Mouse (Mus musculus) megakaryocyte, embryonic 14.5 days (primary cell): ENCODE results near the gene Vsir. TPM values are rescaled to one million over a fixed set of nuclear protein-coding genes. Genes with fewer than 3 reads are reported as not detected.

Experiments
- H3K27me3 ChIP-seq: replicated peaks from 2 replicates; pipeline ENCODE3; 2012; ENCODE audit warnings: inconsistent platforms
- H3K36me3 ChIP-seq: replicated peaks from 2 replicates; pipeline ENCODE3; 2012; ENCODE audit warnings: low read length, inconsistent platforms, mixed read lengths
- H3K4me1 ChIP-seq: 2 replicates; pipeline ENCODE4 v1.6.1; 2012; ENCODE audit warnings: inconsistent platforms
- H3K4me3 ChIP-seq: replicated peaks from 2 replicates; pipeline ENCODE3; 2012; ENCODE audit warnings: moderate library complexity, mild to moderate bottlenecking, inconsistent platforms
- H3K9me3 ChIP-seq: 2 replicates; pipeline ENCODE4 v1.6.1; 2012; ENCODE audit warnings: inconsistent platforms
- FLI1 ChIP-seq: IDR thresholded peaks from 2 replicates; pipeline ENCODE4 v1.6.1; 2012; ENCODE audit warnings: low read length, inconsistent platforms, mixed read lengths
- GATA1 ChIP-seq: IDR thresholded peaks from 3 replicates; pipeline ENCODE4 v1.6.1; 2012; ENCODE audit warnings: mixed read lengths, low read length, inconsistent platforms, borderline replicate concordance
- polyA plus RNA-seq: library from polyadenylated mRNA; stranded (reverse); fragments of >175 nt; gene quantifications from 2 replicates; pipeline ENCODE4 v1.2.3, GENCODE M21; 2012; ENCODE audit warnings: low replicate concordance; ENCODE audit not compliant: insufficient read depth

Vsir gene
- polyA plus RNA-seq, 1 experiment, result 107 TPM

- peaks cover 65% of the 10 kb centered on the region for H3K36me3 ChIP-seq
These were observed 6.8 kb downstream of the Vsir start for GRCm38 (mm10) chr10:60353241-60354002.

DNA sequence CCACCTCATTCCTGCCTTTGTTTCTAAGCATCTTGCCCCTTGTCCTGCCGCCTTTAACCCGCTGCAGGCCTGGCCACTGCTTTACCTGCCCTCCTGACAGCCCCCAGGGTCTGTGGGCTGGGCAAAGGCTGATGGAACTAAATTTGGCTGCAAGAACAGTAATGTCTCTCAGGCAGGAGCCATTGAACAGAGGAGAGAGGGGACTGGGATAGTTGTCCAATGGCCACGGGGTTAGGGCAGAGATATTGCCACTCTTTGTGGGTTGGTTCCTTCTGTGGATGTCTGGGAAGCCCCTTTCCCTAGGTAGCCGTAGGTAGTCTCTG lies 7.3 kb downstream of the Vsir start:
- Histone ChIP-seq H3K4me1 (peaks cover 88% of the 10 kb centered on the region), H3K36me3 (peaks cover 70% of the 10 kb centered on the region), H3K9me3 (no peaks in the 10 kb centered on the region), H3K4me3 (no peak overlapping the region), H3K27me3 (no peaks in the 10 kb centered on the region)
- TF ChIP-seq GATA1 (no peak), FLI1 (no peak)

More at GRCm38 (mm10) chr10:60353241-60354002, 6.8 kb downstream of the Vsir start:
- no peaks in the 10 kb centered on the region for H3K9me3 ChIP-seq
- no peaks in the 10 kb centered on the region for H3K27me3 ChIP-seq
- H3K4me1 ChIP-seq, result peaks cover 89% of the 10 kb centered on the region
- peak overlapping the region; percentile 38 for H3K4me3 ChIP-seq
- TF ChIP-seq GATA1 (no peak), FLI1 (no peak)

DNA sequence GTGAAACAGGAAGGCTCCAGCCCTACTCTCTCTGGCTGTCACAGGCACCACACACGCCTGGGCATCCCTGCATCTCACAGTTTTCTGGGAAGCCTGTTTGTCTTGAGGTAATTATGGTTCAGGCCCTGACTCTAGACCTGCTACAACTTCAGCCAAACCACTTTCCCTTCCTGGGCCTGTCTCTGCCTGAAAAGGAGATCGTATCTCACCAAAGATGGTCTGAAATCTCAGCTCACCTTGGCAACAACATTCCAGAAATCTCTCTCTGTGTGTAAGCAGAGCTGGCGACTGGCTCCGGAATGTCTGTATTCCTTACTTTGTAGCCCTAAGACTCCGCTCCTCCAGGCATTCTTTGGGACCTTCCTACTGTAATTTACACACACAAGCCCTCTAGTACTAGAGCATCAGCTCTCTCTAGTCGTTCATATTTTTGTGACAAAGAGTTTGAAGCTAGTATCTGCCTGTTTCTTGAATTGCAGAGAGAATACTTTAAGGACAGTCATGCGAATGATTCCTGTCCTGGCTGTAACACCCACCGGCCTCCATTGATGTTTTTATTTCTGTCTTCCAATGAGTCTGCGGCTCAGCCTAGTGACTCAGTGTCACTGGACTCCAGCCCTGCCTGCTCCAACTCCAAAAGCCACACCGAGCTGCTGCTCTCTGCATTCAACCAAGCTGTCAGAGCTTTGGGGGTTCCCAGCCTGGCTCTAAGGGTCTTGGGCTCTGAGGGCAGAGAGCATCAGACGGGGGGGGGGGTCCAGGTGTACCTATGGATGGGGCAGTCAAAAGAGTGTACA lies 8.4 kb downstream of the Vsir start:
- H3K36me3 ChIP-seq, result peaks cover 76% of the 10 kb centered on the region
- TF ChIP-seq GATA1 (no peak), FLI1 (no peak)
- no peaks in the 10 kb centered on the region for H3K27me3 ChIP-seq
- peaks cover 84% of the 10 kb centered on the region for H3K4me1 ChIP-seq
- no peaks in the 10 kb centered on the region for H3K9me3 ChIP-seq
- H3K4me3 ChIP-seq, result no peak overlapping the region

DNA sequence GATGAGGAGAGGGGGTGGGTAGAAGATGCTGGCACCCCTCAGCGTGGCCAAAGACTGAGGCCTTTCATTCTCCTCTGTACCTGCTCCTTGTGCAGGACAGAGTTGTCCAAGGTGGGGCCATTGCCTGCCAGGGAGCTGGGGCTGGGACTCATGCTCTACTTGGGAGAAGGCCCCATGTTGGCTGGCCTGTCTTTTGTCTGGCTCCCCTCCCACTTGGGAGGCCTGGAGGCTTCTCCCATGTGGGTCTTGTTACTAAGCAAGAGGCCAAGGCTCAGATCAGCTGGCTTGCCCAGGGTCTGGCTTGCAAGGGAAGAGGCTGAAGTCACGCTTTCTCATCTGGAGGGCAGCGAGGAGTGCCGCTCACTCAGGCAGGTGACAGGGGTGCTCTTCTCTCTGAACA lies 10.8 kb downstream of the Vsir start:
- H3K4me3 ChIP-seq, result no peak overlapping the region
- peaks cover 85% of the 10 kb centered on the region for H3K36me3 ChIP-seq
- H3K4me1 ChIP-seq, result peaks cover 84% of the 10 kb centered on the region
- no peaks in the 10 kb centered on the region for H3K27me3 ChIP-seq
- H3K9me3 ChIP-seq, result no peaks in the 10 kb centered on the region
- TF ChIP-seq GATA1 (no peak), FLI1 (no peak)

- H3K4me3 ChIP-seq, result no peak overlapping the region
- peaks cover 84% of the 10 kb centered on the region for H3K4me1 ChIP-seq
- peaks cover 87% of the 10 kb centered on the region for H3K36me3 ChIP-seq
- H3K27me3 ChIP-seq, result no peaks in the 10 kb centered on the region
- TF ChIP-seq GATA1 (no peak), FLI1 (no peak)
- H3K9me3 ChIP-seq, result no peaks in the 10 kb centered on the region
These were observed 11.2 kb downstream of the Vsir start for GRCm38 (mm10) chr10:60357901-60358300.

DNA sequence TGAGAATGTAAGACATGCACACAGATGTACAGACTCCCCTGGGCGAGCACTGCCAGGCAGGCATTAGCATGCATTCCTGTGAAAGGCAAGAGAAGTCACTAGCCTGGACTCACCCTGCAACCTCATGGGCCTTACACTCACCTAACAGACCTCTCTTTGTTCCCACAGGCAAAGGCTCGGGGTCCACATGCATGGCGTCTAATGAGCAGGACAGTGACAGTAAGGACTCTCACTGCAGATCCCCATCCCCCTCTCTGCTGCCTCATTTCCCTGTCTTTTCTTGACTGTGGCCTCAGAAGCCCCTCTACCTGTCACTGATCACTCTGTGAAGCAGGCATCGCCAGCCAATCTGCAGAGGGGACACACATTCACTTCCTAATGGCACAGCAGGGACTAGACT lies 12.1 kb downstream of the Vsir start:
- H3K4me3 ChIP-seq, result no peak overlapping the region
- H3K4me1 ChIP-seq, result peaks cover 82% of the 10 kb centered on the region
- no peaks in the 10 kb centered on the region for H3K27me3 ChIP-seq
- peaks cover 87% of the 10 kb centered on the region for H3K36me3 ChIP-seq
- TF ChIP-seq GATA1 (no peak), FLI1 (no peak)
- H3K9me3 ChIP-seq, result no peaks in the 10 kb centered on the region

- H3K4me3 ChIP-seq, result no peak overlapping the region
These were observed 15.1 kb downstream of the Vsir start for GRCm38 (mm10) chr10:60361615-60362309.

DNA sequence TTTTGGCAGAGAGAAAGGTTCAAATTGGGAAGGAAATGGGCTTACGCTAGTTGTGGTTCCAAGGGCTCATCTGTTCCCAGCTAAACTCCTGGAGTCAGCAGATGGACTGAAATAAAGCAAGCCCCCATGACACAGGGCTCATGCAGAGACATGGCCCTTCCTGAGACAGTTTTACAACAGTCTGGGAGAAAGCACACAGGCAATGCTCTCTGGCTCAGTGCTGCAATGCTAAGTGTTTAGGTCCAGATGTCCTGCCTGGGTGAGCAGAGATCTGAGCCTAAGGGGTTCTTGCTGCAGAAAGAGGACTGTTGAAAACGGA lies 15.6 kb downstream of the Vsir start:
- TF ChIP-seq FLI1 (no peak), GATA1 (no peak)
- Histone ChIP-seq H3K4me1 (peaks cover 87% of the 10 kb centered on the region), H3K4me3 (no peak overlapping the region), H3K27me3 (no peaks in the 10 kb centered on the region), H3K36me3 (peaks cover 88% of the 10 kb centered on the region), H3K9me3 (no peaks in the 10 kb centered on the region)

More at GRCm38 (mm10) chr10:60361615-60362309, 15.1 kb downstream of the Vsir start:
- no peaks in the 10 kb centered on the region for H3K27me3 ChIP-seq
- peaks cover 87% of the 10 kb centered on the region for H3K4me1 ChIP-seq
- peaks cover 91% of the 10 kb centered on the region for H3K36me3 ChIP-seq
- TF ChIP-seq GATA1, result no peak
- TF ChIP-seq FLI1, result no peak
- no peaks in the 10 kb centered on the region for H3K9me3 ChIP-seq

DNA sequence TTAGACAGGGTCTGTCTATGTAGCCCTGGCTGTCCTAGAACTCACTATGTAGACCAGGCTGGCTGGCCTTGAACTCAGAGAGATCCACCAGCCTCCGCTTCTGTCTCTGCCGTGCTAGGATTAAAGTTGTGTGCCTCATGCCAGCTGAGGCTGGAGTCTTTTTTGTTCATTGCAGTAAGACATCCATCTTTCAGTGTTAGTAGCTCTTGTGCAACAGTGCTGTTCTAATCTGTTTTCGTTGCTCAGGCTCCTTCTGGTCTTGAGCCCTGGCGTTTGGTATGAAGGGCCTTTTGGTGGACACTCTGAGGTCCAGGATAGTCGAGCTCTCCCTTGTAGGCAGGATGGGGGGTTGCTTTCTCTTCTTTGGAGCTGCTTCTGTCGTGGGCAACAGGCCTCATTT lies 16.8 kb downstream of the Vsir start:
- H3K36me3 ChIP-seq, result peaks cover 90% of the 10 kb centered on the region
- H3K9me3 ChIP-seq, result no peaks in the 10 kb centered on the region
- H3K4me3 ChIP-seq, result no peak overlapping the region
- no peaks in the 10 kb centered on the region for H3K27me3 ChIP-seq
- no peak for TF ChIP-seq GATA1
- TF ChIP-seq FLI1, result no peak
- H3K4me1 ChIP-seq, result peaks cover 89% of the 10 kb centered on the region

DNA sequence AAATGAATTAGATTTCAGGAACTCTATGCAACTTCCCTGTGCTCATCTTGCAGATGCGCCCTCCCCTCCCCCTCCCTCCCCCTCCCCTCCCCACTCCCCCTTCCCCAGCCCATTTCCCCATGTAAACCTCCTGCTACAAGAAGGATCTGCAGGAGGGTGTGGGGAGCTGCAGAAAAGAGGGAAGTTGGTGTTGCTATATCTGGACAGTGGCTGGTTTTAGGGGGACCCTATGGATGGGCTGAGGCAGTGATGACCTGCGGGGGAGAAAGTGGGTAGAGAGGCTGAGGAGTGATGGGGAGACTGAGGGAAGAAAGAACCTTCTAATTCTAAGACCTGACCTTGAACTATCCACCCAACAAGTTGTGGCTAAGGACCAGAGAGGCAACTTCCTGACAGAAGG lies 20.5 kb downstream of the Vsir start:
- Histone ChIP-seq H3K4me1 (peaks cover 96% of the 10 kb centered on the region), H3K27me3 (no peaks in the 10 kb centered on the region), H3K4me3 (no peak overlapping the region), H3K36me3 (peaks cover 86% of the 10 kb centered on the region), H3K9me3 (no peaks in the 10 kb centered on the region)
- TF ChIP-seq GATA1 (no peak), FLI1 (no peak)
